Mouse (Mus musculus): Measurements from ENCODE around the gene Cd209c. TPM values are rescaled to one million over a fixed set of nuclear protein-coding genes. Genes with fewer than 3 reads are reported as not detected.

Gene Cd209c
- polyA plus RNA-seq (2012; rRNA removed; ENCODE audit: low replicate concordance), result 0.15 TPM in 1 of 2 replicates, not detected in the other

DNA sequence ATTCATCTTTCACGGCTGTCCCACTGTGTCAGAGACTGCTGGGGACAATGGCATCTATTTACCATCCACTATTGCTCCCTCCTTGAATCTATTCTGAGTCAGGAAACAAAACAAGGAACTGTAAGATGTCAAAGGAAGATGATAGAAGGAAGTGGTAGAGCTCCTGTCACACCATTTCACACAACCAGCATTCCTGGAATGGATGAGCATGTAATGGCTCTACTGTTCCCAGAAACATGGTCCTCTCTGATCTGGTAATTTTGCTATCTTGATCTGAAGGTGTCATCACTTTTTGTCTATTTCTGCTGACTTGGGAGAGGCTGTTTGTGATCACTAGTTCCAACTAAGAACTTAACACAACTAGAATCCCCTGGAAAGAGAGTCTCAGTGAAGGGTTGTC is at the start of gene Cd209c:
Cd209c (minus strand) TSS at position 101 of the 400 bp plus-strand sequence.

DNA sequence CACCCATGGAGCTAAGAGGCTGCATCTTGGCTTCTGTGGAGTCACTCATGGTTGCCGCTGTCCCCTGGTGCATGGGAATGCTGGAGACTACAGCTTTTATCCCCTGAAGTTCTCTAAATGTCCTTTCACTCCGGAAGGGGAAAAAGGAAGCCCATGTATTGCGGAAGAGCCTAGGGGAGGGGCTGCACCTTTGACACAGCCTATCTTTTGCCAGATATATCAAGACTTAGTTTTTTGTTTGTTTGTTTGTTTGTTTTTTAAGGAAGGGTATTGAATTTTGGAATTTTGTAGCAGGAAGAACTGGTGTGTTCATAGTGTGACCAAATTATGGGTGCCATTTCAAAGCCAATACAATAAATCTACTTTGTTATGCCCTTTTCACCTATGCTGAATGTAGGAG is 27.8 kb downstream of the Cd209c start, which contains the start of gene Cd209b:
Cd209b (minus strand) TSS at position 101 of the 400 bp plus-strand sequence.

Other genes starting within 250 kb of the Cd209c start
- gene Clec4g, start 234.1 kb downstream of the Cd209c start, polyA plus RNA-seq (2012; rRNA removed; ENCODE audit: low replicate concordance), result 0.07 TPM in 1 of 2 replicates, not detected in the other
- 0.28 TPM in 1 of 2 replicates, not detected in the other for gene Cd209a, start 205.8 kb downstream of the Cd209c start, polyA plus RNA-seq (2012; rRNA removed; ENCODE audit: low replicate concordance)
- not detected in 2 replicates for gene Cd209e, start 100.4 kb downstream of the Cd209c start, polyA plus RNA-seq (2012; rRNA removed; ENCODE audit: low replicate concordance)
- gene Cd209d, start 76.2 kb downstream of the Cd209c start, polyA plus RNA-seq (2012; rRNA removed; ENCODE audit: low replicate concordance), result not detected in 2 replicates
- not detected in 2 replicates for gene Cd209b, start 27.9 kb downstream of the Cd209c start, polyA plus RNA-seq (2012; rRNA removed; ENCODE audit: low replicate concordance)
- 0.61 TPM in 1 of 2 replicates, not detected in the other for gene Cd209f, start 151.1 kb upstream of the Cd209c start, polyA plus RNA-seq (2012; rRNA removed; ENCODE audit: low replicate concordance)
- 0.26 and 0.29 TPM in 2 replicates for gene Cd209g, start 179.4 kb upstream of the Cd209c start, polyA plus RNA-seq (2012; rRNA removed; ENCODE audit: low replicate concordance)
- 3.0 and 4.0 TPM in 2 replicates for gene Evi5l, start 211.8 kb upstream of the Cd209c start, polyA plus RNA-seq (2012; rRNA removed; ENCODE audit: low replicate concordance)